In genomic region chr1:143231969-143232368, GRCm38 (mm10) we compare ENCODE assay signal across 14 mouse cellular contexts.
"Had no signal": no experiment of that assay in that cellular context is flagged by ENCODE, and none has a peak within 500 bp of the region (broad histone marks: within the 10 kb centered on the region; RNA-seq: fewer than 3 reads in every experiment).

No protein-coding gene starts in this region.

- H3K4me1 ChIP-seq: limb, embryonic 15.5 days had no signal

- H3K9ac ChIP-seq: limb, embryonic 15.5 days; liver, embryonic 14.5 days; liver, postnatal 0 days; lung, embryonic 14.5 days had no signal

- DNase-seq: kidney, adult 2 months; layer of hippocampus, adult 9-11 months; liver, postnatal 0 days; lung, embryonic 14.5 days; thymus, adult 18-20 months; thymus, postnatal 36 days had no signal

- H3K27me3 ChIP-seq: limb, embryonic 15.5 days had no signal

- H3K36me3 ChIP-seq: limb, embryonic 15.5 days had no signal

- ATAC-seq: intestine, postnatal 0 days; liver, postnatal 0 days; lung, postnatal 0 days had no signal

- H3K9me3 ChIP-seq: limb, embryonic 15.5 days had no signal

- H3K4me2 ChIP-seq: limb, embryonic 15.5 days; liver, embryonic 11.5 days; lung, embryonic 14.5 days had no signal

- H3K27ac ChIP-seq: kidney, postnatal 0 days; layer of hippocampus, adult 2 months; limb, embryonic 15.5 days; liver, embryonic 14.5 days; macrophage had no signal

- H3K4me3 ChIP-seq: layer of hippocampus, adult 2 months; limb, embryonic 15.5 days had no signal
